Mouse (Mus musculus): ENCODE results near the gene Shq1. TPM values are rescaled to one million over a fixed set of nuclear protein-coding genes. Genes with fewer than 3 reads are reported as not detected.

Shq1 gene
- total RNA-seq, 2 experiments from 2014 or later, result 7.8 to 9.5 TPM

DNA sequence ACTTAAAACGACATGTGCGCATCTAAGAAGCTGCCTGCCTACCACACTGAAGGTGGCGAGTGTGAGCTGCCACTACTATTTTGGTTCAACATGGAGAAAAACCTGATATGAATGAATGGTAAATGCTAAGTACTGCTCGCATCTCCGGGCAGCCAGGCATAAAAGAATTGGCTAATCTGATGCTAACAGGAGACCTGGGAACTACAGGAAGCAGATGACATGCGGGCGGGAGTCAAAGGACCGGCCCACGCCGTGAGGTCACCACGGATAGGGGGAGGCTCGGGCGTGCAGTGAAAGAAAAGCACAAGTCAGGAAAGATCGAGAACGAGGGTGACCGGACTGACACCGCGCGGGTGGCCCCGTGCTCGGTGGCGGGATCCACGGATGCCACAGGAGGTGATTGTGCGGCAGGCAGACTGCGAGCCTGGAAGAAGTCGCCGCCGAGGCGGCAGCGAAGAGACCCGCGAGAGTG is 551 bp downstream of the Shq1 start:
- peak; percentile 29 for DNase-seq
- intact Hi-C loops (cut with DNase I), result loop anchor here (10.0 kb wide), 1 partner anchor 584 kb away; no protein-coding TSS in a partner anchor

DNA sequence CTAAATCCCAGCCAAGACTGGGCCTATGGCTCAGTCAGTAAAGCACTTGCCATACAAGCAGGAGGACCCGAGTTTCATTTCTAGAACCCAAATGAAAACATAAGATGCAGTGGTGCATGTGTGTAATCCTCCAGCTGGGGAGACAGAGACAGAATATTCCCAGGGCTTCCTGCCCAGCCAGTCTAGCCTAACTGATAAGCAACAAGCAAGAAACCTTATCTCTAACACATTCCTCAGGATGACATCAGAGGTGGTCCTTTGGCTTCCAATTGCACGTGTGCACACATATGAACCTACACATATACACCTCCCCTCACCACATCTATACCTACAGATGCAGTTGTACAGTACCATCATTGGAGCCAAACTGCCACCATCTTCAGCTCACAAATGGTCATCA is 2.1 kb downstream of the Shq1 start:
- DNase-seq, result no peak
- intact Hi-C loops (cut with DNase I), result no loop called here

DNA sequence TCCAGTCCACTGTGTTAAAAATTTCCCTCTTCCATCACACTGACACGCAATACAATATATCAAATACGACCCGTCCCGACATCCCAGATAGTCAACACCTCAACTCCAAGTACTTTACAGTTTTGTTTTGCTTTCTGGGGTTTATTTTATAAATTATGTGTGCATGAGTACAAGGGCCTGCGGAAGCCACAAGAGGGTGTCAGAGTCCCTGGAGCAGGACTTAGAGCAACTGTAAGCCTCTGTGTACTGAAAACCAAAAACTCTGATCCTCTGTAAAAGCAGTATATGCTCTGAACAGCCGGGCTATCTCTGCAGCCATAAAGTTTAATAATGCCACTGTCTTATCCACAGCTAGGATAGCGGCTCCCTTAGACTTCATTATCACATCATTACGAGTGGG is 3.3 kb downstream of the Shq1 start:
- intact Hi-C loops (cut with DNase I), result no loop called here
- no peak for DNase-seq

DNA sequence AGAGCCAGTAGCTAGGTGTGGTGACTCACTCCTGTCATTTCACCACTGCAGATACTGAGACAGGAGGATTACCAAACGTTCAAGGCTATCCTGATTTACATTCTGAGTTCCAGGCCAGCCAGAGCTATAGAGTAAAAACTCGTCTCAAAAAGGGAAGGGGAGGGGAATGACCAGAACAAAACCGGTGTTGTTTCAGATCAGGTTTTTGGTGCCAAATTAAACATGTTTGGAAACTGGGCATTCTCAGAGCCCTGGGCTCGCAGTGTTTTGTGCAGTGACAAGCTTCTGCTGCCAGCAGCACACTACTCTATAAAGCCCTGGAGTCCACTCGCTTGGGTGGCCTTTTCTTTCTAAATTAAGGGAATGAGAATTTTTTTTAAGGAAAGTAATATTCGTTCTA is 8.7 kb downstream of the Shq1 start:
- DNase-seq, result no peak
- intact Hi-C loops (cut with DNase I), result no loop called here

DNA sequence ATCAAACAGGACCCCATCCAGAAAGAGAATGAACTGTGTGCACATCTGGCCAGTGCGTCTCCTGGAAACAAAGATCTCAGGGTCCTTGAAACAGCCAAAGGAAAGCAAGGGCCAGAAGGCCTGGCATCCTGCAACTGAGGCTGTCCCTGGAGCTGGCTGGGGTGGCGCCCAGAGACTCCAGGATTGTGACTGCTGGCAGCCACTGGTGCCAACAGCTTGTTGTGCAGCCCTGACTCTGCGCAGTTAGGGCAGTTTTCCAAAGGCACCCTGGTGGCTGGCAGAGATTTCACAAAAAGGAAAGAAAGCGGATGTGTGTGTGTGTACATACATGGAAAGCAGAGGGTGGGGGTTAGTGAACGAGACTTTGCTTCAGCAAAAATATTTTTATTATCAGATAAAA is 10.6 kb downstream of the Shq1 start:
- peak; percentile 92 for DNase-seq
- intact Hi-C loops (cut with DNase I), result no loop called here

DNA sequence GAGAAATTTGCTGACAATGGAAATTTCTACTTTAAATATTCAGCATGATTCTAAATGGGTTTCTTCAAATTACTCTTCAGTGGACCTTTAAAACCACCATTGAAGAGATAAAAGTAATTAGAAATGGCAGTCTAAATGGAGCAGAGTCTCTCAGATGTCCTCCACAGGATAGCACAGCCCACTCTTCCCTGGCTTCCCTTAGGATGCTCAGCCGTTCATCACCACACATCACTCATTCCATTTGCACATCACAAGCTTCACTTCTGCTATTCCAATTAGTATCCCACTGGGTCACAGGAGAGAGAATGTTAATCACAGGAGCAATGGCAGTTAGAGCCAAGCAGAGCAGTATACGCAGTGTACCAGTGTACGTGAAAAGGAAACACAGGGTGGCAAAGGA is 18.4 kb downstream of the Shq1 start:
- DNase-seq, result no peak
- intact Hi-C loops (cut with DNase I), result no loop called here

DNA sequence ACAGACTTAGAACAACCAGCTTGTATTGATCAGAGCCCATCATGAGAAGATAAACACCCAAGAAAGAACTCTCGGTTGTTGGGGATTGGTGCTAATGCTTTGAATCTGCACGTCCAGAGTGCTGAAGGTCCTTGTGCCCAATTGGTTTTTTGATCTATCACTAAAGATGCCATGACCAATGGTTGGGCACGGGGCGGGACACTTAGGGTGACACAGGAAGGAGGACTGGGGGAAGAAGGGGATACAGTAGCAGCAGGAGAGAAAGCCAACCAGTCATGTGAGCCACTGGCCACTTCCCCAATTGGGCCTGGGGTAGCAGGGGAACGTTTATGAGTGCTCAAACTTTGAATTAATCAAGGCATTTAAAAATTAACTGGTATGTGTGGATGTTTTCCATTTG is 23.8 kb downstream of the Shq1 start:
- DNase-seq, result no peak
- intact Hi-C loops (cut with DNase I), result loop anchor here (5.0 to 10.0 kb wide), 3 partner anchors 362 to 992 kb away; partner anchors contain the start of gene Rybp

DNA sequence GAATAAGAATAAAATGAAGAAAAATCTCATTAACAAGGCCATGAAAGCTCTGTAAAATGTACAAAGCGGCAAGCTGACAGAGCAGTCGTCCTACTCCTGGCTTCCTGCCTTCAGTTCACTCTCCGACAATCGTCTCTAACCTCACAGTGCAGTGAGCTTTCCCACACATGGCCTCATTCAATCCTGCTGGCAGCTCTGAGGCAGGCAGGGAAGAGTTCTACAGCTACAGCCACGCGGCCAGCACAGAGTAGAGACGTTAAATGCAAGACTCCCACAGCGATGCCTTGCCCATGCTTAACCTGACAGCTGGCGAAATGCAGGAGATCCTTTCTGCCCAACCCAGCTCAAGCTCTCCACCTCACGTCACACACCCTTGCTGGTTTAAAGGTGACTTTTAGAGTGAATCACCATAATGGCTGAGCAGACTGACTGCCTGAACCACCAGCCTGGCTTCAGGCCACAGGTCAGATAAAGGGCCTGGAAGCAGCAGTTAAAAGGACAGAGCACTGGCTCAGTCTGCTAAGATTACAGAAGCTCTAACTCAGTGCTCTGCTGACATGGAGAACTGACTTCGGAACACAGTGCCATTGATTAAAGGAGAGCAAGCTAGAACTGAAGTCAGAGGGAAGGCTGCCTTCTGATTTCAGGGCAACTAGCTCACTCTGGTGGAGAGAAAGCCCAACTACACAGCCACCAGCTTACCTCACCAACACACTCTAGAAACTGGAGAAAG is 25.3 kb downstream of the Shq1 start:
- DNase-seq, result peak; percentile 56
- intact Hi-C loops (cut with DNase I), result loop anchor here (5.0 to 10.0 kb wide), 3 partner anchors 361 to 991 kb away; partner anchors contain the start of gene Rybp

DNA sequence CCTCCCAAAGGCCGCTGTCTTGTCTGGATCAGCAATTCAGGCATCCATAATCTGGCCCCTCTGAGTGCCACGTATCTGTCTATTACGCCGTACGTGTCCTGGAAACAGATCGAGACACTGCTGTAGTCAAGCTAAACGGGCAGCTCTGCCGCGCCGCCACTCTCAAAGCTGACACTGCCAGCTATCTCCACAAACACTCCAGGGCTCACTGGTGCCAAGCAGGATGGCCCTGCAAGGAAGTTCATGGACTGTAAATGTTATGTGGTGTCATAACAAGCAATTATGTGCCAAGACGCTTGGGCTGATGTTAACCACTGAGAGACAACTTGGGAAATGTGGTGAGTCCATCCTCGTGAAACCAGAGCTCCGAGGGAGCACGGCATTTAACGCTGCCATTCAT is 26.3 kb downstream of the Shq1 start:
- peak; percentile 59 for DNase-seq
- intact Hi-C loops (cut with DNase I), result loop anchor here (5.0 to 10.0 kb wide), 3 partner anchors 360 to 990 kb away; partner anchors contain the start of gene Rybp

DNA sequence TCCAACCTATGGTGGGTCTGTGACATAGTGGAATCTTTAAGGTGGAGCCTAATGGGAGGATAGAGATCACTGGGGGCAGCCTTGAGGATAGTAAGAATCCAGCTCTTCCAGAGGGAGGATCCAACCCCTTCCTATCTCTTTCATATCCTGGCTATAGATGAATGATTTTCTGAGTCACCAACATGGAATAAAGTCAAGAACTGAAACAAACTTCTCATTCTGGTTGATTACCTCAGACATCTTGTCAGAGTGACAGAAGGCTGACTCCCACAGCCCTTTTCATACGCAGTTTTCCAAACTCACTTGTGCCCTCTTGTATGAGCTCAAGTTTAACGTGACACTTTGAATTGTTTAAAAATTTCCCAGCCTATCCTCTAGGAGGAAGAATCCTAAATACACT is 28.2 kb downstream of the Shq1 start:
- intact Hi-C loops (cut with DNase I), result loop anchor here (10.0 kb wide), 2 partner anchors 358 to 988 kb away; partner anchors contain the start of gene Rybp
- DNase-seq, result no peak

DNA sequence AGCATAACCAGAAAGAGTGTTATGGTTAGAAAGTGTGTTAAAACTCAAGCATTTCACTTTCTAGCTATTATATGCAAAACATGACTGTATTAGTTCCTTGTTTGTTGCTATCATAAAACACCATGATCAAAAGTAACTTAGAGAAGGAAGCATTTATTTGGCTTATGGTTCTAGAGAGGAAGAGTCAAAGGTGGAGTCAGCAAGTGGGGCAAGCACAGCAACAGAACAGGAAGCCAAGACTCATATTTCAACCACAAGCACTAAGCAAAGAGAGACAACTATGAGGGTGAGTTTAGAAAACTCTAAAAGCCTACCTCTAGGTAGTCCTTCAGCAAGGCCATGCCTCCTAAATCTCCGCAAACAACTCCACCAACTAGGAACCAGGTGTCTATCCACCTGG is 30.4 kb downstream of the Shq1 start:
- DNase-seq, result no peak
- intact Hi-C loops (cut with DNase I), result loop anchor here (10.0 kb wide), 2 partner anchors 356 to 986 kb away; partner anchors contain the start of gene Rybp

DNA sequence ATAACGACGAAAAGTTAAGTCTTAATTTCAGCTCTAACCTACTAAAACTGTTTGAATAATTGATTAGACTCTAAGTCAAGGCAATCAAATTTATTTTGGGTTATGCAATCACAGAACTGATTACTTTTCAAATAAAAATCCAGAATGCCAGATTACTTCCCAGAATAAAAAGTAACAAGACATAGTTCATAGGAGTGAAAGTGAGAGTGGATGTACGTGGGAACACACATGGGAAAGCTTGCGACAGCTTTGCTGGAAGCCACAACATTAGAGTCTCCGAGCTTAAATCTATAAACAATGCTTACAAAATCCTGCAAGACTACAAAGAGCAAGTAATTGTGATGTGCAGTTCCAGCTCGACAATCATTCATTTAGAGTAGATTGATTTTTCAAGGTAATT is 41.9 kb downstream of the Shq1 start:
- intact Hi-C loops (cut with DNase I), result no loop called here
- no peak for DNase-seq

DNA sequence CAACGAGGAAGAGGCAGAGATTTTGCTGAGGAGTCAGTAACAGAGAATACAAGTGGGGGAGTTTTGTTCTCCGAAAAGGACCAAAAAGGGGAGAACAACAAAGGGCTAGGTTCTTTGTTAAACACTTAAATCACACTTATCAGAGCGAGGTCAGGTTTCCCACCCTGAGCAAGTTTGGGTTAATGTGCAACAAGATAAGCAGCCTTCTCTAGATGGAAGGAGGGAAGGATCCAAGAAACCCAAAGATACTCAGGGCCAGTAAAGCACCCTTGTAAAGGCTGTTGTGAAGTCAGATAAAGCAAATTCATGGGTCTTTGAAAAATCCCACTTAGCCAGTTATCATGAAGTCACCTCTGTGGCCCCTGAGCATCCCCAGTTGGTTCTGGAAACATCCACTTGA is 42.7 kb downstream of the Shq1 start:
- DNase-seq, result no peak
- intact Hi-C loops (cut with DNase I), result no loop called here

DNA sequence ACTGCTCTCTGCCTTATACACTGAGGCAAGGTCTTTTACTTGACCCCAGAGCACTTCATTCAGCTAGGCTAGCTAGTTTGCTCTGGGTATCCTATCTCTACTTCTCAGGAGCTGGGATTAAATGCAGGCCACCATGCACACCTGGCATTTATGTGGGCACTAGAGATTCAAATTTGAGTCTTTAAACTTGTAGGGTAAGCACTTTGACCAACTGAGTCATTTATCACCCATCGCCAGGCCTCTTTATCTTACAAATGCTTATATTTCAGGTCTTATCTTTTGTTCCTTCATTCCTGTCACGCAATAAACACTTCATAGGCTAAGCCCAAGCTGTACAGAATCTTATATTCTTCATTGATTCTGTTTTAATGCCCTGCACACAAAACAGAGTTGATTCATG is 47.0 kb downstream of the Shq1 start:
- no peak for DNase-seq
- intact Hi-C loops (cut with DNase I), result no loop called here

DNA sequence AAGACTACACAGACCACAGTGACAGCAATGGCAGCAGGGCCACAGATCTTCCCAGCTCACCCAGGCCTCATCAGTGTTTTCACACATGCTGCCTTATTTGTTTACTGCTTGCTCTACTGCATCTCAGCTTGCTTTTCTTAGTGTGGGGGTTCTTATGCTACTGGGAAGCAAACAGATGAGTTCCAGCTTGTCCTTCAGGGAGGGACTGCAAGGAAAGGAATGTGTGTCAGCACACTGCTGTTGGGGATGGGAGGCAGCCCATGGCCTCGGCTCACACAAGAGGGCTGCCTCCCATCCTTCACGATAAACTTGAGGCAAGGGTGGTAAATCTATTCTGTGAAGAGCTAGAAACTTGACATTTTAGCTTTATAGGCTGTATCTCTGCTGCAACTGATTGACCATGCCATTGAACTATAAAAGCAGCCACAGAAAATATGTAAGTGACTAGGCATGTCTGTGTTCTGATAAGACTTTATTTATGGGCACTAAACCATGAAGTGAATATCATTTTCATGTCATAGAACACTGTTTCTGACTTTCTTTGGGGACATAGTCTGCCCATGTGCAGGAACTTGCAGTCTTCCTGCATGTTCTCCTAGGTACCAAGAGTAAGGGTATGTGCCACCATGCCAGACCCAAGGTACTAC is 48.0 kb downstream of the Shq1 start:
- DNase-seq, result no peak
- intact Hi-C loops (cut with DNase I), result no loop called here

DNA sequence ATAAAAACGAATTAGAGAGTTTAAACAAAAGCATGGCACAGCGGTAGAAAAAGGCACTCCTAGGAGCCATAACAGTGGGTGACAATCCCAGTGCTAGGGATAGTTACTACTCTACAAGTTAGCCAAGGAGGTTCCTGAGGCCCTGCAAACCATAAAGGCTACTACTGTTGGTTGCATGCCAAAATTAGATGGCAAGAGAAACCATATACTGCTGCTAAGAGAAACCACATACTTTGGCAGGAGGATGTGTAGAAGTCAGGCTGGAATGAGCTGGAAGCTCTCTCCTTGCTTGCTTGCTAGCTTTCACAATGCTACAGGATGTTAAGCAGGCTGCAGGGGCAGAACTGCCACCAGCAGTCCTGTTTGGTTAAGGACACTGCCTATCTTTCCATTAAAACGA is 50.5 kb downstream of the Shq1 start:
- DNase-seq, result no peak
- intact Hi-C loops (cut with DNase I), result no loop called here

DNA sequence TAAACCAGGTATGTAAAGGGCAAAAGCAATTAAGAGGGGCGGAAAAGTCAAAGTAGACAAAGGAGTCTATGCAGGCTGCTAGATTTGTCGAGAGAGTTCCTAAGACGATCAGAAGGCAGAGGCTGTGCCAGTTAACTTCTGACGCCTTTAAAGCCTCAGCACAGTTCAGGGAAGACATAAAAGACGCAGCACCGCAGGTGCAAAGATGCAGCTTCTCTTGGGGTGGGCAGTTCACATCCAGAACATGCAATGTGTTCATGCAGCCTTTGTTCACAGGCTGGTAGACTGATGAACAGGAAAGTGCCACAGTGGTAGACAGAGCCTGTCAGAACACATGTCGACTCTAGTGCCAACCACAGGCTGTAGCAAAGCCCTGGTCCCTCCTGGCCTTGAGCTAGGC is 51.6 kb downstream of the Shq1 start:
- intact Hi-C loops (cut with DNase I), result no loop called here

DNA sequence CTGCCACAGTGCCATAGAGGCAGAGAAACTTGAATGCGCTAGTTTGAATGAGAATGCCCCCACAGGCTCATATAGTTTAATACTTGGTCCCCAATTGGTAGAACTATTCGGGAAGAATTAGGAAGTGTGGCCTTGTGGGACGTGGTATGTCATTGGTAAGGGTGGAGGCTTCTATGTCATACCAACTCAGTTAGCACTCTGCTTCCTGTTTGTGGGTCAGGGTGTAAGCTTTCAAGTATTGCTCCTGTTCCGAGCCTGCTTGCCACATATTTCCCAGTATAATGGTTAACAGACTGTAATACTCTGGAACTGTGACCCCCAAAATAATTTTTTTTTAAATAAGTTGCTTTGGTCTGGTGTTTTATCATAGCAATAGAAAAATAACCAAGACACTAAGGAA is 54.8 kb downstream of the Shq1 start:
- no peak for DNase-seq

More for the DNA sequence above, 51.6 kb downstream of the Shq1 start:
- no peak for DNase-seq

DNA sequence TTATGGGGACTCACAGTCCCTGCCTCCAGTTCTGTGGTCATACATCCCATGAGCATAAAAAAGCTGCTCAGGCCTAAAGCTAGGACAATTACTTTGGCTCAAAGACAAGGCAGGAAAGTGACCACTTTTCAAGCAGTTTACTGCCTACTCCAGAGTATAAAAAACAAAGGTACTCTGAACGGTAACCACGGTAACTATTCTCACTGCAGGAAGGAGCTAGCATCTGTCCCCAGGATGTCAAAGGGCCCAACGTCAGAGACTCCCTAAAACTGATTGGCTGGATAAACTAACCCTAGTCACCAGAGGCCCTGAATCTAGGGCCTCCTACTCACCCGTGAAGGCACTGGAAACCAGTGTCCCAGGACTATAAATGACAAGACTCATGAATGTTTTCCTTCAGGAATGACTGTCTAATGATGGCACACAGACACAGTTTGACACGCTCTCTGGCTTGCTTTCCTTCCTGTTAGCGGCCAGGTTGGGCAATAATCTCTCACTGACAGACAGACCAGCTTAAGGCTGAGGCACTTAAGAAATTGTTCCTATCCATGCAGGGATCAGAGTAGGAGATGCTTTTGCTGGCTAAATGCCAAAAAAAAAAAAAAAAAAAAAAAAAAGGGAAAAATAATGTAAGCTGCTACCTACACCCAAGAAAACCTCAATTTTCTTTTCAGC is 57.2 kb downstream of the Shq1 start:
- DNase-seq, result no peak
- intact Hi-C loops (cut with DNase I), result no loop called here

More for the DNA sequence above, 54.8 kb downstream of the Shq1 start:
- intact Hi-C loops (cut with DNase I), result no loop called here

DNA sequence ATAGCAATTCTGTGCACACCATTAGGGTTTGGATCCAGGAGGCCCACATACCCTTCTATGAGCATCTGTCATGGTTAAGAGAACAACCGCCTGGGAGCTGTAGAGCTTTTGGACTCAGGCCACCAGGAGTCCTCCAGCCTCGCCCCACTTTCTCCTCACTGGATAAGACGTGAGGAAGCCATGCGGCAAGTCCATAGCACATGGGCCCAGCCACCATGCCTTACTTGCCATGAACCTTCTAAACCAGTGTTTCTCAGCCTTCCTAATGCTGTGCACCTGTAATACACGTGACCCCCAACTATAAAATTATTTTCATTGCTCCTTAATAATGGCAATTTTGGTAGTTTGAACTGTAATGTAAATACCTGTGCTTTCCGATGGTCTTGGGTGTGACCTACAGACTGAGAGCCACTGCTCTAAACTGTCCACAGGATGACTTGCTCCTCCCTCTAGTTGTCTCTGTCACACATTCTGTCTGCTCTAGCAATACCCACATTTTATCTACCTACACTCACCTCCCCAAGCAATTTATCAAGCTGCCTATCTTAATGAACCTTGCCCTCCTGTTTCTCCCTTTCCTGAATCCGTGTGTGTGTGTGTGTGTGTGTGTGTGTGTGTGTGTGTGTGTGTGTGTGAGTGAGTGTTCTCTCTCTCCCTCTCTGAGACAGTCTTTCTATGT is 59.9 kb downstream of the Shq1 start:
- DNase-seq, result no peak
- intact Hi-C loops (cut with DNase I), result no loop called here

DNA sequence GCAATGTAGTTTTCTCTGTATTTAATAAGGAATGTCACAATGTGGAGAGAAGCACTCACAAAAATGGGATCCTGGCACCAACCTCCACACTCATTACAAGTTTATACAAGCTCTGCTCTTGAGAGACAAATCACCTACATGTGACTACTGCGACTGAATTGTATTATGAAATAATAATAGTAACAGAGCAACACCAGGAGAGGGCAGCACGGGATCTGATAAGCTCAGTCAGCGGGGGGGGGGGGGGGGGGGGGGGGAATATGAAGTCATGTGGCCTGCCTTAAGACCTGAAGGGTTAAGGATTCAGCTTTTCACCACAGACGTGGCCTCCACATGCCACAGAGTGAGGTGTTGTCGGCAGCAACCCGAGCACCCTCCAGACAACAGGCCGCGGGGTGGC is 60.8 kb downstream of the Shq1 start:
- DNase-seq, result peak; percentile 10
- intact Hi-C loops (cut with DNase I), result no loop called here

All from left cerebral cortex, postnatal 4 days (tissue).